Mouse (Mus musculus) adrenal gland, postnatal 10 days (tissue): Measurements from ENCODE around the gene Cotl1. TPM values are rescaled to one million over a fixed set of nuclear protein-coding genes. Genes with fewer than 3 reads are reported as not detected.

Experiments used
- DNase-seq: peaks from one replicate; pipeline ENCODE4 v3.0.0; 2021; ENCODE audit warnings: mixed read lengths
- total RNA-seq, 2 experiments: library from RNA; stranded (reverse); gene quantifications; 2 replicates each; pipeline ENCODE4 v1.2.3; 2021

The Cotl1 gene
- total RNA-seq, 2 experiments from 2014 or later = 68.0 to 77.5 TPM

DNA sequence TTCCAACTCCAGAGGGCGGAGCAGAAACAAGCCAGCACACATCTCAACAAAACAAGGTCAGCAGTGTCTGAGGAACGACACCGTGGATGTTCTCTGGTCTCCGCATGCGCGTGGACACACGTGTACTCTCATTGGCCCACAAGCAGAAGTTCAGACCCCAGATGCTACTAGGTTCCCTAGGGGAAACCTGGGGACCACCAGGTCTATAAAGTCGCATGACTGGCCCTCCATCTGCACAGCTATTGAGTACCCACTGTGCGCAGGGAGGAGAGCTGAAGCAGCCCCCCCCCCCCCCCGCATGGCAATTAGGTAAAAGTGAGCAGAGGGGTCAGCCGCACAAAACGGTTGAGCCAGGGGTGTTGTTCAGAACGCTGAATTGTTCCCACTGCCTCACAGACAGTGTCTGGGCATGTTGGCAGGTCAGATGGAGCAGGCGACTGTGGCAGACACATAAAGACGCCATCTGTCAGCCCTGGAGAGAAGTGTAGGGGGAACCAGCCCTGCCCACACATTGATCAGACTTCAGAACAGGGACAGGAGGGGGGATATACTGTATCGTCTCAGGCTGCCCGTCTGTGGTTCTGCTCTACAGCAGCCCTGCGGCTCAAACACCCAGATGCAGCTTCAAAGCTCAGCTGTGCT is 54.5 kb downstream of the Cotl1 start:
- no peak for DNase-seq

DNA sequence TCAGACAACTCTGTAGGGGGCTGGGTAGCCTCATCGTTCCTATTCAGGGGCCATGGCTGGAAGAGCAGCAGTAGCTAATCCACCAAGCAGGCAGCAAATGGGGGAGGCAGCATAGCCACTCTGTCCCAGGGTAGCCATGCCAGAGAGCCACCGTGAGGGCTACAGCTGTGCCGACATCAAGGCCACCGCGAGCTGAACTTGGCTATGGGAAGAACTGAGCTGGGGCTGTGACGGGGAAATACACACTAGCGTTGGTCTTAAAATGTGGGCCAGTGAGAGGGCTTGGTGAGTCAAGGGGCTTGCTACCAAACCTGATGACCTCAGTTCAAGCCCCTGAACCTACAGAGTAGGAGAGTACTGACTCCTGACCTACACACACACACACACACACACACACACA is 55.7 kb downstream of the Cotl1 start:
- DNase-seq = no peak

DNA sequence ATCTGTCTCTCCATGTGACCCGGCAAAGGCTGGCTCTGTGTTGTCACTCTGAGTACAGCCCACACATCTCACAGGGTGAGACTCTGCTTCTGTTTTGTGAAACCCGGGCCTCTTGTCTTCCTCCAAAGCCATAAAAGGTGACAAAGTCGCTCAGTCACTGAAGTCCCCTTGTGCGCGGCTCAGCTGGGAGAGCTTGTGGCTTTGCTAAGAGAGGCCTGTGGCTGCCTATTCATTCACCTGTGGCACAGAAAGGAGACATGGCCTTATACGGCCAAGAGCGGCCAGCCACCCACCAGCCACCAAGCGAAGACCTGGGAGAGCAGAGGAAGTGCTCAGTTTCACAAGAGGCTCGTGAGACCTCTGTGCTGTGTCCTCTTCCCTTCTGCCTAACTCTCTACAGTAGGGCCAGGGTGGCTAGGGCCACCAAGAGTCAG is 56.2 kb downstream of the Cotl1 start:
- no peak for DNase-seq

DNA sequence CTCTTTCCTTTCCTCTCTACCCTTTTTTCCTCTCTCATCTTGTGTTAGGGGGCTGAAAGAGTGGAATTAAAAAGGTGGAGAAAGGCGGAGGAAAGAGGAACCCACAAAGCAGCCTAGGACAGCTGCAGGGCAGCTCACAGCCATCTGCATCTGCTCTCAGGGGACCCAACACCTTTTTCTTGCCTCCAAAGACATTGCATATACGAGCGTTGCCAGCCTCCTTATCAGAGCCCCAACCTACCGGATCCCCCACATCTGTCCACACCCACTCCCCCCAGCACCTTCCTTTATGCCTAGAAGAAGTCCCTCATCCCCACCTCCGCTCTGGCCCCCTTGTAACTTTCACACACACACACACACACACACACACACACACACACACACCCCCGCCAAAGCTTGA is 56.8 kb downstream of the Cotl1 start:
- no peak for DNase-seq

DNA sequence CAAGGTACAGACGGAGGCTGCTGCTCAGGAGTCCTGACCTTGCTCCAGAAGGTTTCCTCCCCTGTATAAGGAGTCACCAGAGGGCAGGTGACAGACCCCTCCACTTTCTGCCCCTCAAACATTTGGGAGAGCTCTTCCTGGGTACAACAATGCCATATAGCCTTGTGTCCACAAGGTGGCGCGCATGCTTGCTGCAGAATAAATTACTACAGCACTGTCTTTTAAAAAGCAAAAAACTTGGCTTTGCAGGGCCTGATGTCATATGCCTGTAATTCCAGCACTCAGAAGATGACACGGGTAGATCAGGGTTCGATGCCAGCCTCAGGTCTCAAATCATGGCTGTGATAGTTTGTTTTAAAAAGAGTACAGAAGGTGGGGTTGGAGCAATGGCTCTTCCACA is 57.6 kb downstream of the Cotl1 start:
- DNase-seq = peak; percentile 84

DNA sequence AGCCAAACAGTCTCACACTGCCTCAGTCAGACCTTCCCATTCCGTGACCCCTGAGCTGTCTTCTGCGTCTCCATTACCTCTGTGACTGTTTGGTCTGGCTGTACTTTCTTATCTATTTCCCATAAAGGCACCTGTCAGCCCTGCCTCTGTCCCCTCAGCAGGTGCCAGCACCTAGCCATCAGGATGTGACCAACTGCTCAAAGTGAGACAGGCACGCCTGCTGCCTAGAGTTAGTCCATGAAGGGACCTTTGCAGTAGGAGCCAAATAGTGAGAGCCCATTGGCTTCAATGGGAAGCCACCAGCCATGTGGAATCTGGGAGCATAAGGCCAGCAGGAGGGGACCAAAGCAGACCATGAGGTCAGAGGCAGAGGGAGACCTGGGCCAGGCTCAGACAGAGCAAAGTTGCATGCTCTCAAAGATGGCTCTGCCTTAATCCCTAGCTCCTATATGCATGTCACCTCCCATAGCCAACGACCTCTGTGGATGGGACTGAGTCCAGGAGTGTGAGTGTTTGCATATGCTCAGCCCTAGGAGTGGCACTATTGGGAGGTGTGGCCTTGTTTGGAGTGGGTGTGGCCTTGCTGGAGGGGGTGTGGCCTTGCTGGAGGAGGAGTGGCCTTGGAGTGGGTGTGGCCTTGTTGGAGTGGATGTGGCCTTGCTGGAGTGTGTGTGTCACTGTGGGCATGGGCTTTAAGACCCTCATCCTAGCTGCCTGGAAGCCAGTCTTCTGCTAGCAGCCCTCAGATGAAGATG is 59.1 kb downstream of the Cotl1 start:
- peak; percentile 47 for DNase-seq

DNA sequence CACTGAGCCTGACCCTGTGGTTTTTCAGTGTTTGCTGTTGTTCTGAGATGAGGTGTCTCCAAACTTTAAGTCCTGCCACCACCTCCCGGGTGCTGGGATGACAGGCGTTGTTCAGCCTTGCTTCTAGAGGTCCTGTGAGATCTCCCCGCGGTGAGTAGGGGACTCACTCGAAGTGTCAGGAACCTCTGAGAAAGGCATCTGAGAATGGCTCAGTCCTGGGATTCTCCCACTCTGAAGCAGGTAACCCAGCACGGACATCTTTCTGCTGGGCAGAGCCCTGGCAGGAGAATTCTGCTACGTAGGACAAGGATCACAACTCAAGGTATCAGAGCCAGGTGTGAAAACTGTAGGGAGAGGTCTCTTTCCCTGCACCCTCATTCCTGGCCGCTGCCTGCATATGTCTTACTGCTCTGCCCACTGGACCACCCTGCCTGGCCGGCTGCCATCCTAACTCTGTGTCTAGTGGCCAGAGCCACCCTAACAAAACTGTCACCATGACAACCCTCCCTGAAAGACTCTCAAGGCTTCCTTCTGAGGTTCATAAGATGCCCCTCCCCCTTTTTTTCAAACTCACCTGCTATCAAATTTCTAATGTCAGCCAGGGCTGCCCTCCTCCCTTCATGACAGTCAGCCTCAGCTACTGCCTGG is 59.8 kb downstream of the Cotl1 start:
- DNase-seq = no peak

DNA sequence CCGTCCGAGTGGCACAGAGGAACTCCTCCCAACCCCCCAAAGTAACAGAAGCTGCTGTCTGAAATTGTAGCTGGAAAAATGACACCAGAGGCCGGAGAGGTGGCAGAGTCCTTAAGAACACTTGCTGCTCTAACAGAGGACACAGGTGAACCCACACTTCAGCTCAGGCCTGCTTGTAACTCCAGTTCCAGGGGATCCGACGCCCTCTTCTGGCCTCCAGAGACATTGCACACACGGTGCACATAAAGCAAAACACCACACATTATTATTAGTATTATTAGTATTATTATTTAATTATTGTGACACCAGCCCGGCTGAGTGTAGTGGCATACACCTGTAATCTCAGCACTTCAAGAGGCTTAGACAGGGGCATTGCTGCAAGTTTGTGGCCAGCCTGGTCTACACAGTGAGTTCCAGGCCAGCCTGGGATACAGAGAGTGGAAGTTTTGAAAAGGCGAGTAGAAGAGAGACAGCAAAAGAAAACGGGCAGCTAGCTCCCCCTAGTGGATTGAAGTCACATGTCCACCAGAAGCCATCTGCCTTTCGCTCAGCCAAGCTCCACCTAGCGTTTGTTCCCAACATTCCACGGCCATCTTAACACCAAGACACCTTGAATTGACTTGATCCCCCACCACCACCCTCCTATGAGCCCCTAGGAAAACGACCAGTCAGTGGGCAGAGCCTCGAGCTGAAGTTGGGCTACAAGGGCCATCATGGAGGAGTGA is 61.2 kb downstream of the Cotl1 start:
- peak; percentile 84 for DNase-seq

DNA sequence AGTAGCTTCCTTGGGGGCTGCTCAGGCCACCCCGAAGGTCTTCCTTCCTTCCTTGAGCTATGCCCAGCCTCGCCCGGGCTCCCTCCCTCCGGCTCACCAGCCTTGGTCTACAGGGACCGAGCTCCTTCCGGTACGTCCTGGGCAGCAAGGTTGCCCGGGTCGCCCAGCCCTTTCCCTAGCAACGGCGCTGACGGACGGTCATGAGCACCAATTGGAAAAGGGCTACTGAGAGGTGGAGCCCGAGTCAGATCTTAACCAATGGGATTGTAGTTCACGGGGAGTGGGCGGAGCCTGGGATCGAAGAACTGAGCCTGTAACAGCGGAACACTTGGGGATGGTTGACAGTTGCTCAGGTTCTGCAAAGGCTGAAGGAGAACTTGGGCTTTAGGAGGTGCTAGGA is 62.1 kb downstream of the Cotl1 start, which contains the start of gene Tldc1:
Gene Tldc1 (minus strand): TSS at position 154 of the 400 bp plus-strand sequence.
- DNase-seq = peak; percentile 100

DNA sequence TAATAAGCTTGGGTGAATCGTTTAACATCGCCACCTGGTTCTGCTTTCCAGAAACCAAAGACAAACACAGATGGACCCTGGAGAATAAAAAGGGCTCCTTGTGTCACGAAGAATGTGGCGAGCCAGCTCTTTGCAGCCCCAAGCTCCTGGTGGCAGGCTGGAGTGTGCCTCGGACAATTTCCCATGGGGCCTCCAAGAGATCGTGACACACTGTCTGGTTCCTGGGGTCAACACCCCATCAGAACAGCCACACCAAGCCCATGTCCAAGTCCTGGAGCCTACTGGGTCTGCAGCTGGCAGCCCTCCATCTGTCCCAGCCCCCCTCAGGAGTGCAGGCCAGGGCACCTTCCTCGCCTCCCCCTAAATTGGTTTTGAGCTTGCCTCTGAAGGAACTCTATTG is 62.6 kb downstream of the Cotl1 start:
- DNase-seq = peak; percentile 59

DNA sequence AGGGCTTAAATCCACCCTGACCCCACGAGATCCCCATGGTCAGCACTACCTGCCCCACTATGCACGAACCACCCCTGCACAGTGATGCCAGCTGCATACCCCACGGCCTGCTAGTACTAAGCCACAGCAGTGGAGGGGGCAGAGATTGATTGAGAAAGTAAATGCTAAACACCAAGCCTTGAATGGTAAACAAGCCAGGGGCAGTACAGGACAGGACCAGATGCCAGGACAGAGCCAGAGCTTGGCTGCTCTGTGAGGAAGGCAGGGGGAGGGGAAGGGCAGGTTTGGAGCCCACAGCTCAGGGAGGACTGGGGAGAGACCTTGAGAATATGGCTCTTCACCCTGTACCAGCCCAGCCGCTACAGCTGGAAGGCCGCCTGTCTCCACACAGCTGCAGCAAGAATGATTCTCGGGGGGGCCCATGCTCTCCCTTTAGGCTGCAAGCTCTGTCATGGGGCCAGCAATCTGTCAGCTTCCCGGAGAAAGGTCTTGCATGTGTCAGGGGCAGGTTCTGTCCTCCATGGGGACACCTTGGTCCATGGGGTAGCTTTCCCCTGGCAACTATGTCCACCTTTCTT is 63.6 kb downstream of the Cotl1 start:
- peak; percentile 49 for DNase-seq

DNA sequence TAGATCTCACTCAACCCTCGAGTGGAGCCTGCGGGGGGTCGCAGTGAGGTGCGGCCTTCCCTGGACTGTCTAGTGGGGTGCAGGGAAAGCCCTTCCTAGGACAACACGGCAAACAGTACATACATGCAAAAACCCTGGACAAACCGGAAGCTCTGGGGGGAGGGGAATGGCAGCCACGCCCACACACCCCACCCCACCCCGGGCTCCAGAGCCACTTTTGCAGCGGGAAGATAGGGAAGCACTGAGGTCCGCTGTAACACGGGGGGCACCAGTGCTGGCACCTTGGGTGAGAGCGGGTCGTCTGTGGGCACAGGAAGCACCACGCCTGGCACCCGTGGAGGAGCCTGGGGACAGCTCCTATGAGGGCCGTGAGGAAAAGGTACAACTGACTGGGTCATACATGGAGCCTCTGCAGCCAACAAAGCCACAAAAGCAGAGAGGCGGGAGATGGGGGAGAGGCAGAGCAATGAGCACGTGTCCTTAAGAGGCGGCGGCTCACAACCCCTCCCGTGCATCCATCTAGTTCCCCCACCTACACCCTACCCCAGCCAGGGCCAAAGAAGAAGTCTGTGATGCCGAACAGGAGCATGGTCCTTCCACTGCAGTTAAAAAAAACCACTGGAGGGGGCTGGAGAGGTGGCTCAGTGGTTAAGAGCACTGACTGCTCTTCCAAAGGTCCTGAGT is 74.4 kb downstream of the Cotl1 start:
- no peak for DNase-seq

DNA sequence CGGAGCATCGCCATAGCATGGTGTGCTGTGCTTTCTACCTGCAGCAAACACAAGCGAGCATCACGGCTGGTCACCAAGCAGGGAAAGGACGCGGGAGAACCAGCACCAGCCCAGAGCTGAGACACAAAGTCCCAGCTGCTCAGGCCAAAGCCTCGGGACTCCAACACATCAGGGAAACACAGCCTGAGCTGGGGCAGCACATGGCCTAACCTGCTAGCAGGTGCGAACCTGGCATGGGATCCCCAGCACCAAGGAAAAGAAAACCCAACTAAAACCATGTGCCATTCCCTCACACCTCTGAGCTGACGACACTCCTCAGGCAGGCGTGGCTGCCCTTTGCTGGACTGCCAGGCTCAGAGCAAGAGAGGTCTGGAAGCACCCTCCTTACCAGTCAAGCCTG is 75.0 kb downstream of the Cotl1 start:
- DNase-seq = no peak

DNA sequence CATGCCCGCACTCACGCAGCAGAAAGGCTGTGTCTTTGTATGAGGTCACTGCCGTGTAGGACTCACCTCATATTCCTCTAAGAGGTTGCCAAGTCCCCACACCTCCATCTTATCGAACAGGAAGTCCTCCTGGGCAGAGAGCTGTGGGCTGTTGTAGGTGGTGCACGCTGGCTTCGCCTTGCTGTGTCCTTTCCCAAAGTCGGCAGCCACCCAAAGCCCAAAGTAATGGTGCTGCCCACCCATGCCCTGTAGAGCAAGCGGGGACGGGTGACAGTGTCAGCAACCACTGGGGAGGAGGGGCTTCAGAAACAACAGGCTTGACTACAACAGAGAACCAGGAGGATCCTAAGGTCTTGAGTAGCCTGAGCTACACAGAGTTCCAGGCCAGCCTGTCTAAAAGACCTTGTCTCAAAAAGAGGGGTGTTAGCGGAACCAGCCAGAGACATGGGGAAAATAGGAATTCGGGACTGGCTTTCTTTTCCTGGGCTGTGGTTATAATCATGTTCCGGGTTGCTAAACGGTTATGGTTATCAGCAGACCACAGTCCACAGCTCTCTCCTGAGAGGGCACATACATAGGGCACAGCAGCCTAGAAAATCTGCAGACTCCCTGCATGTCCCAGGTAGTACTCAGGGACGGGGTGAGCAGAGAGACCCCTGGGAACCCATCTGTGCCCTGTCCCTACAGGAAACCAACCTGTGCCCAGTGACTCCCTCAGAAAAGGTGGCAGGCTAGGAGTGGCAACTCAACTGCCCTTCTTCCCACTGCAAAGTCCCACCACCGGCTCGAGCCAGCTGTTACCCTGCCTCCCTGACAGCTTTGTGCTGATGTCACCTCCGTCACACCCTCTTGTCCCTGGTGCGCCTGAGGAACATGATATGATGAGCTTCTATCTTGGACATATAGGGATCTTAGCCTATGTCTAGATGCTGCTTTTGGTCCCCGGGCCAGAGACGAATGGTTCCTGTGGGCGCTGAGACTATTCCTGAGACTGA is 77.8 kb downstream of the Cotl1 start:
- DNase-seq = no peak

DNA sequence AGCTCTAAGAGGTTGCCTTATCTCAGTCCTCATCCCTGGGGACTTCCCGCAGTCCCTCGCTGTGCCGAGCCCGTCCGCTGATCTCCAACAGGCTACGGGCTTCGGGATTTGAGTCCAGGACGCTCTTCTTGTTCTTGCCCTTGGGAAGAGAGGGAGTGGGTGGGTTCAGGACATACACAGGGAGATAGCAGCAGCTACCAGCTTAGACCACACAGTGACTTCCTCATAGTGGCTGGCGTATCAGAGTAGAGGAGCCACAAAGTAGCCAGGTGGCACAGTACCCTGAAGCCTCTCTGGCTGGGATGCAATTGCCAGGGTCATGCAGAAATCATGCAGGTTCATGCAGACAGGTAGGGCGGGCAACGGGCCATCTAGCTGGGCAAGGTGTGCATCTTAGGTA is 78.7 kb downstream of the Cotl1 start:
- no peak for DNase-seq

Other genes starting within 250 kb of the Cotl1 start
- 10 to 100 TPM; 10.1 to 13.0 TPM for gene Taf1c, start 235.3 kb downstream of the Cotl1 start, total RNA-seq
- gene Adad2, start 227.8 kb downstream of the Cotl1 start, total RNA-seq = not detected
- gene Kcng4, start 204.9 kb downstream of the Cotl1 start, total RNA-seq = under 1 TPM; 0.42 to 0.79 TPM
- 10 to 100 TPM; 15.4 to 17.4 TPM for gene Wfdc1, start 174.2 kb downstream of the Cotl1 start, total RNA-seq
- under 1 TPM; 0.12 to 0.39 TPM for gene Atp2c2, start 140.5 kb downstream of the Cotl1 start, total RNA-seq
- 10 to 100 TPM in 1 of 2 experiments, 1 to 10 TPM in 1; 8.7 to 12.0 TPM for gene Tldc1, start 62.1 kb downstream of the Cotl1 start, total RNA-seq
- 10 to 100 TPM in 1 of 2 experiments, 1 to 10 TPM in 1; 7.3 to 11.2 TPM for gene Klhl36, start 21.7 kb upstream of the Cotl1 start, total RNA-seq
- 100 to 1,000 TPM in 1 of 2 experiments, 10 to 100 TPM in 1; 92.2 to 106 TPM for gene Usp10, start 69.8 kb upstream of the Cotl1 start, total RNA-seq
- gene Gm20388, start 70.3 kb upstream of the Cotl1 start, total RNA-seq = 1 to 10 TPM; 1.9 to 2.0 TPM
- gene Crispld2, start 151.9 kb upstream of the Cotl1 start, total RNA-seq = 1 to 10 TPM; 5.9 to 7.7 TPM